Mouse (Mus musculus): ENCODE results near the gene Sppl2b.

DNA sequence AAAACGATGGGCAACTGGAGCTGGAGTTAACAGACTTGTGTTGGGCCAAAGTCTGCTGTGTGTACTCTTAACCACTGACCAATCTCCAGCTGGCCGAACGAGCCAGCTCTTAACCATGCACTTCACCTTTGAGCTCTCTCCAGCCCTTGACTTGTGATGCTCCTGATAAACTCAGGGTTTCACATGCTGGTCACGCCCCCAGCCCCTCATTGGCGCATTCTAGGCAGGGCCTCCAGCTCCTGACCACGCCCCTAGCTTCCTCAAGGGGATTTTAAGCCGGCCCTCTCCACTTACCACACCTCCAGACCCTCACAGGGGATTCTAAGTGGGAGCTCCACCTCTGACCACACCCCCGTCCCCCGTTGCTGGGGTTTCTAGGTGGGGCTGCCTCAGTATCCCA is 23.9 kb upstream of the Sppl2b start:
- TF ChIP-seq CTCF (IDR thresholded peaks at IDR 0.05; ENCODE audit: extremely low read depth, insufficient read depth, low read length) (no peak), POLR2A (IDR thresholded peaks at IDR 0.05; ENCODE audit: extremely low read depth, insufficient read depth, low read length) (no peak)
